Mouse (Mus musculus): ENCODE results near the gene Agpat2. TPM values are rescaled to one million over a fixed set of nuclear protein-coding genes. Genes with fewer than 3 reads are reported as not detected.

The Agpat2 gene
- total and polyA plus RNA-seq, 2 experiments from 2014 or later, result 8.2 to 13.9 TPM

GRCm38 (mm10) chr2:26556535-26556993 lies 47.7 kb downstream of the Agpat2 start:
- Histone ChIP-seq H3K36me3 (ENCODE audit: insufficient read depth, low read length) (no peaks in the 10 kb centered on the region), H3K4me1 (ENCODE audit: insufficient read depth, low read length) (no peaks in the 10 kb centered on the region), H3K27ac (no peak overlapping the region), H3K27me3 (ENCODE audit: insufficient read depth, low read length) (no peaks in the 10 kb centered on the region), H3K9me3 (ENCODE audit: low read length) (no peaks in the 10 kb centered on the region), H3K9ac (replicated peaks; ENCODE audit: low read length) (no peak overlapping the region), H3K4me3 (ENCODE audit: low read length) (no peak overlapping the region), H3K4me2 (ENCODE audit: low read depth, low read length) (no peak overlapping the region)
- 64% methylated on average over 4 of the region's 4 CpGs for WGBS
- no peak for ATAC-seq
- DNase-seq (ENCODE audit: low spot score), result no peak
- TF ChIP-seq CTCF (IDR thresholded peaks at IDR 0.05; ENCODE audit: low read depth), result no peak

GRCm38 (mm10) chr2:26555076-26555475 lies 49.1 kb downstream of the Agpat2 start:
- no peak overlapping the region for H3K27ac ChIP-seq
- peak; percentile 35 for DNase-seq (ENCODE audit: low spot score)
- no peak for ATAC-seq

GRCm38 (mm10) chr2:26553904-26554303 lies 50.3 kb downstream of the Agpat2 start:
- Histone ChIP-seq H3K4me1 (ENCODE audit: insufficient read depth, low read length) (peaks cover 10% of the 10 kb centered on the region; the same call in 1 of the 2 replicates), H3K9me3 (ENCODE audit: low read length) (no peaks in the 10 kb centered on the region), H3K27ac (no peak overlapping the region), H3K27me3 (ENCODE audit: insufficient read depth, low read length) (no peaks in the 10 kb centered on the region), H3K4me3 (ENCODE audit: low read length) (no peak overlapping the region), H3K4me2 (ENCODE audit: low read depth, low read length) (no peak overlapping the region), H3K9ac (replicated peaks; ENCODE audit: low read length) (no peak overlapping the region), H3K36me3 (ENCODE audit: insufficient read depth, low read length) (no peaks in the 10 kb centered on the region)
- ATAC-seq, result no peak
- no peak for TF ChIP-seq CTCF (IDR thresholded peaks at IDR 0.05; ENCODE audit: low read depth)
- no peak for DNase-seq (ENCODE audit: low spot score)
- WGBS, result 69% methylated on average over 9 of the region's 9 CpGs

More at GRCm38 (mm10) chr2:26555076-26555475, 49.1 kb downstream of the Agpat2 start:
- Histone ChIP-seq H3K4me2 (ENCODE audit: low read depth, low read length) (no peak overlapping the region), H3K4me3 (ENCODE audit: low read length) (no peak overlapping the region), H3K36me3 (ENCODE audit: insufficient read depth, low read length) (no peaks in the 10 kb centered on the region), H3K9me3 (ENCODE audit: low read length) (no peaks in the 10 kb centered on the region), H3K27me3 (ENCODE audit: insufficient read depth, low read length) (no peaks in the 10 kb centered on the region), H3K4me1 (ENCODE audit: insufficient read depth, low read length) (peaks cover 8% of the 10 kb centered on the region; the same call in 1 of the 2 replicates), H3K9ac (replicated peaks; ENCODE audit: low read length) (no peak overlapping the region)
- WGBS, result 67% methylated on average over 4 of the region's 4 CpGs
- no peak for TF ChIP-seq CTCF (IDR thresholded peaks at IDR 0.05; ENCODE audit: low read depth)

- Histone ChIP-seq H3K9ac (replicated peaks; ENCODE audit: low read length) (no peak overlapping the region), H3K27ac (no peak overlapping the region), H3K4me3 (ENCODE audit: low read length) (no peak overlapping the region), H3K4me1 (ENCODE audit: insufficient read depth, low read length) (peaks cover 14% of the 10 kb centered on the region; the same call in 1 of the 2 replicates), H3K9me3 (ENCODE audit: low read length) (no peaks in the 10 kb centered on the region), H3K27me3 (ENCODE audit: insufficient read depth, low read length) (no peaks in the 10 kb centered on the region), H3K36me3 (ENCODE audit: insufficient read depth, low read length) (no peaks in the 10 kb centered on the region), H3K4me2 (ENCODE audit: low read depth, low read length) (no peak overlapping the region)
- no peak for TF ChIP-seq CTCF (IDR thresholded peaks at IDR 0.05; ENCODE audit: low read depth)
- WGBS, result 87% methylated on average over 2 of the region's 2 CpGs
- DNase-seq (ENCODE audit: low spot score) (no peak), ATAC-seq (no peak)
Observed at GRCm38 (mm10) chr2:26552066-26552465, 52.2 kb downstream of the Agpat2 start.

- Histone ChIP-seq H3K9me3 (ENCODE audit: low read length) (no peaks in the 10 kb centered on the region), H3K36me3 (ENCODE audit: insufficient read depth, low read length) (no peaks in the 10 kb centered on the region), H3K4me3 (ENCODE audit: low read length) (no peak overlapping the region), H3K9ac (replicated peaks; ENCODE audit: low read length) (no peak overlapping the region), H3K4me1 (ENCODE audit: insufficient read depth, low read length) (peaks cover 14% of the 10 kb centered on the region; the same call in 1 of the 2 replicates), H3K27me3 (ENCODE audit: insufficient read depth, low read length) (no peaks in the 10 kb centered on the region), H3K27ac (no peak overlapping the region), H3K4me2 (ENCODE audit: low read depth, low read length) (no peak overlapping the region)
- DNase-seq (ENCODE audit: low spot score) (no peak), ATAC-seq (no peak)
- WGBS, result 73% methylated on average over 8 of the region's 8 CpGs
- TF ChIP-seq CTCF (IDR thresholded peaks at IDR 0.05; ENCODE audit: low read depth), result no peak
Observed at GRCm38 (mm10) chr2:26551446-26551845, 52.8 kb downstream of the Agpat2 start.

- no peaks in the 10 kb centered on the region for H3K9me3 ChIP-seq (ENCODE audit: low read length)
- H3K27me3 ChIP-seq (ENCODE audit: insufficient read depth, low read length), result no peaks in the 10 kb centered on the region
- 42% methylated on average over 3 of the region's 3 CpGs for WGBS
- H3K4me2 ChIP-seq (ENCODE audit: low read depth, low read length), result no peak overlapping the region
- peaks cover 14% of the 10 kb centered on the region; the same call in 1 of the 2 replicates for H3K4me1 ChIP-seq (ENCODE audit: insufficient read depth, low read length)
- no peak overlapping the region for H3K9ac ChIP-seq (replicated peaks; ENCODE audit: low read length)
- no peak overlapping the region for H3K4me3 ChIP-seq (ENCODE audit: low read length)
- no peaks in the 10 kb centered on the region for H3K36me3 ChIP-seq (ENCODE audit: insufficient read depth, low read length)
- H3K27ac ChIP-seq, result no peak overlapping the region
- ATAC-seq (no peak), DNase-seq (ENCODE audit: low spot score) (no peak)
- TF ChIP-seq CTCF (IDR thresholded peaks at IDR 0.05; ENCODE audit: low read depth), result no peak
Observed at GRCm38 (mm10) chr2:26550777-26551176, 53.4 kb downstream of the Agpat2 start.

- H3K9me3 ChIP-seq (ENCODE audit: low read length), result no peaks in the 10 kb centered on the region
- TF ChIP-seq CTCF (IDR thresholded peaks at IDR 0.05; ENCODE audit: low read depth), result no peak
- ATAC-seq (0 out of 2 replicates have a peak, but pooled peaks have one; percentile 36), DNase-seq (ENCODE audit: low spot score) (peak; percentile 37)
- 42% methylated on average over 3 of the region's 3 CpGs for WGBS
- H3K27me3 ChIP-seq (ENCODE audit: insufficient read depth, low read length), result no peaks in the 10 kb centered on the region
- H3K9ac ChIP-seq (replicated peaks; ENCODE audit: low read length), result no peak overlapping the region
- no peaks in the 10 kb centered on the region for H3K36me3 ChIP-seq (ENCODE audit: insufficient read depth, low read length)
- H3K27ac ChIP-seq, result no peak overlapping the region
- H3K4me1 ChIP-seq (ENCODE audit: insufficient read depth, low read length), result peaks cover 14% of the 10 kb centered on the region; the same call in 1 of the 2 replicates
- H3K4me2 ChIP-seq (ENCODE audit: low read depth, low read length), result no peak overlapping the region
- H3K4me3 ChIP-seq (ENCODE audit: low read length), result no peak overlapping the region
Observed at GRCm38 (mm10) chr2:26550205-26550604, 54.0 kb downstream of the Agpat2 start.

Data from hindbrain, postnatal 0 days (tissue).